Mouse (Mus musculus) lung, postnatal 36 days (tissue): ENCODE results near the gene 9430038I01Rik.
A peak's percentile ranks its signal among the peaks of the same experiment; 100 is the strongest.
"Not testable (repeated sequence)": the region's sequence is repeated elsewhere in the genome, so short reads cannot be mapped to it uniquely, and the experiment has no call there.

Source experiments
- DNase-seq: peaks from one replicate; pipeline ENCODE4 v3.0.0; 2022; ENCODE audit warnings: mixed read lengths

Gene 9430038I01Rik

DNA sequence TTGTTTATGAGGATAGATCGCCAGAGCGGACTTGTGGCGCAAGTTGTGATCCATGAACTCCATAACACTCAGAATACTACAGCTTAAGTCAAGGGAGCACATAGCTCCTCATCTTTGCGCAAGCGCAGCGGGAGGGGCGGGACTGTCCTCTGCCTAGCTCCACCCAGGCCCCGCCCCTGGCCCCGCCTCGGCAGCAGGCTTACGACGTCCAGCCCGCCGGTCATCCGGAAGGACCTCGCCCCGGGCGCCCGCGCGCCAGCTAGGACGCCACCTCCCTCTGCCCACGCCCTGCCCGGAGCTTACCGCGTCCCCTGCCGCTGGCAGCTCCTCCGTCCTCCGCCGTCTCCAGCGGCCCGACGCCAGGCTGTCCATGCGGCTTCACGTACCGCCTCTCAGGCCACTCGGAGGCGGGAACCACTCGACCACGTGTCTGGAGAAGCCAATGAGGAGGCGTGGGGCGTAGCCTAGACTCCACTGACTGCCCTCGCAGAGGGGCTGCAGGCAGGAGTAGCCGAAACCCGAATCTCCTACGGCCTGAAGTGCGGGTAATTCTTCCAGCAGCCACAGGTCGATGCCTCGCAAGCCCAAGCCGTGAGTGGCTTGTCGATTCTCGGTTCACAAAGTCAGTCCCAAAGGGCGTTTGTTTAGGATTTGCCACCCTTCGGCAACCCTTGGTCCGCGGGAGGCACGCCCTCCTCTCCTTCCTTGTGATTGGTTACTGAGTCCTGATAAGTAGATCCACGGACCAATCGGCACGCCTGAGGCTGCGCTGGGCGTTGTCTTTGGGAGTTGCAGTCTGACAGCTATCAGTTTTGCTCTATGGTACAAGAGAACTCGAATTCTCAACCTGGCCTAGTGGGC, at the start of gene 9430038I01Rik:
TSS of gene 9430038I01Rik (minus strand) at position 426 of the 861 bp plus-strand sequence.
- DNase-seq = peak; percentile 98

DNA sequence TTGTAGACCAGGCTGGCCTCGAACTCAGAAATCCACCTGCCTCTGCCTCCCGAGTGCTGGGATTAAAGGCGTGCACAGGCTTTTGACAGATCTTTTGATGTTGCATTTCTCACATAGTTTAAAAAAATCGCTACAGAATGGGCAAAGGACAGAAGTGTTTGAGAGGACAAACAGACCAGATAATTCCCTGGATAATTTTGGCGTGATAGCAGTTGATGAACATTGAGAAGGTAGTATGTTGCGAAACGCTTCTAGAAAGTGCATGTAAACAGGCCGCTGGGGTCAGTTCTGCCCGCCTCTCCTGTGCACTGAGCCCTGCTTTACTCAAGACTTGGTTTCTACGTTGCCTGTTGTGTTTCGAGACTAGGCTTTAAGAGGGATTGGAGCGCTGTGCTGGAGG, 34.8 kb upstream of the 9430038I01Rik start:
- DNase-seq = no peak

DNA sequence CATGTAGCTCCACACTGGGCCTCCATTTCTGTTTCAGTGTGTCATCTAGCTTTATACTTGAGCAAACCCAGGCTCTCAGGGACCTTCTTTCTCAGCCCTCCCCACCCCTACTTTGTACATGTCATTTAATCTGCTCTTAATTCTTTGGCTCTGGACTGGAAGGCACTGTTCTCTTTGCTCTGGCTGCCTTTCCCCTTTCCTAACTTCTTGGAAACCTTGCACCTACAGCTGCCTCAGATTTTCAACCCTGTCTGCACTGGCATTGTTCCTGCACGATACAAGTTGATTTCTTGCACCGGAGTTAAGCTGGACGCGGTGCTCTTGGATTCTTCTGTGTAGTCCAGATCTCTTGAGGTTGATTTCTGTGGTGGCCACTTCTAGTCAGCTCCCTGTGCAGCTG, 32.4 kb upstream of the 9430038I01Rik start:
- DNase-seq = no peak

DNA sequence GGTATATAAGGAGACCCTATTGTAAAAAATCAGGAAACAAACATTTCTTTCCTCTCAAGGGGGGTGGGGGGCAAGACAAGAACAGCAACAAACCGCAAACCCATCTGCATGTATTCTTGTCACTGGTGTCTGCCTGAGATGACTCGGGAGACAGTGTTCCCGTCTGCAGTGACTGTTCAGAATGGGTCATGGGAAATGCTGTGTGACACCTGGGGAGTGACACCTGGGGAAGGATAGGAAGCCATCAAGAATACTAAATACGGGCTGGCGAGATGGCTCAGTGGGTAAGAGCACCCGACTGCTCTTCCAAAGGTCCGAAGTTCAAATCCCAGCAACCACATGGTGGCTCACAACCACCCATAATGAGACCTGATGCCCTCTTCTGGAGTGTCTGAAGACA, 28.4 kb upstream of the 9430038I01Rik start:
- DNase-seq = not testable (repeated sequence)

DNA sequence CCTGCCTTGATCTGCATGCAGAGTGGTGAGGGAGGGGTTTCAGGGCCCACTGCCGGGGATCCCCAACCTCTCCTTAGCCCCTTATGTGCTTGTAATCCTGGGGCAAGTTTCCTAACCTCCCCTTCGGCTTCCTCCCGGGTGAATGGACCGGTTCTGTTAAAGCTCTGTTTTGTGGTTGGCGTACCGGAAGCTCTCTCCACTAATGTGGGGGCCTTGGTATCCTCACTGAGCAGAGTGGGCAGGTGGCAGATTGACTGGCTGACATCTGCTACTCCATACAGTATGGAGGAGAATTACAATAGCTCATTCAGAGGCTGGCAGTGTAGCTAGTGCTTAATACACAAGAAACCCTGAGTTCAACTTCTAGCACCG, 27.6 kb upstream of the 9430038I01Rik start:
- DNase-seq = peak; percentile 7

DNA sequence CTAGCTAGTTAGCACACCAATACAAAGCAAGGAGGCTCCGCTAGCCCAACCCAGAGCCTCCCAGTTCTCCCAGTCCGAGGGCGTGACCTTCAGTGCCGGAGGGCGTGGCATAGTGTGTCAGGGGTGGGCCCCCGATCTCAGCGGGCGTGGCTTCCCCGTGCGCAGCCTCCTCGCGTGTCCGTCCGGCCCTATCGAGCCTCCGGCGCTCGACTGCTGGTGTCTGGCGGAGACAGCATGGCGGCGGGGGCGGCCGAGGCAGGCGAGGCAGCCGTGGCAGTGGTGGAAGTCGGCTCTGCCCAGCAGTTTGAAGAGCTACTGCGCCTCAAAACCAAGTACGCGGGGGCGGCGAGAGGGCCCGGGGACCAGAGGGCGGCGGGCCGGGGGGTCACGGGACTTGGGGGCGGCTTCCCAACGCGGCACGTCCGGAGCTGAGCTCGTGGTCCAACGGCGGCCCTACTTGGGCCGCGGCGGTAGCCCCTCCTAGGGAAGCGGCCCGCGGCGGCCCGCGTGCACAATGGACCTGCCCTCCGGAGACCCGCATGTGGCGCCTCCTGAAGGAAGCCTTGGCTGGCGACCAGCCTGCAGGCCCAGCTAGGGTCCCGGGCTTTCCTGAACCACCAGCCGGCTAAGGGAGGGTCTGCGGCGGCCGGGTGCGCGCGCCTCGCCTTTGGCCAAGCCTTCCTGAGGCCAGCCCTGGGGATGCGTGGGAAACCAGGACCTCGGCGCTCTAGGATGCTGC, 27.0 kb upstream of the 9430038I01Rik start, which contains the start of gene Glrx3:
TSS of gene Glrx3 (plus strand) at position 175 of the 739 bp plus-strand sequence.
- peak; percentile 98 for DNase-seq

DNA sequence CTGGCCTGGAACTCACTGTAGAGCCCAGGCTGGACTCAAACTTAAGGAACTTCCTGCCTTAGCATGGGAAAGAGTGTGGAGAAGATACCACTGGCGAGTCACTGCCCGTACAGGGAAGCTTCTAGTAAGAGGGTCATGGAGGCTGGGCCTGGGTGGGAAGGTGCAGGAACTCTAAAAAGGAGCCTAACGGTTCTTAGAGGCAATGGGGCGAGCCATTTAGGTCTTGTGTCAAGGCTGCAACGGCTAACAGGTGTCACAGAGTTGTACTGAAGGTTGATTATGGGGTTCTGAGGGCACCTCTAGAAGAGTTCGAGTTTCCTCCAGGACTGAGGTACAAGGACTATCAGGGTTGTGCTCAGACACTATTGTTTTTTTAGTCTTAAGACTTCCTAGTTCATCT, 26.3 kb upstream of the 9430038I01Rik start:
- DNase-seq = no peak

DNA sequence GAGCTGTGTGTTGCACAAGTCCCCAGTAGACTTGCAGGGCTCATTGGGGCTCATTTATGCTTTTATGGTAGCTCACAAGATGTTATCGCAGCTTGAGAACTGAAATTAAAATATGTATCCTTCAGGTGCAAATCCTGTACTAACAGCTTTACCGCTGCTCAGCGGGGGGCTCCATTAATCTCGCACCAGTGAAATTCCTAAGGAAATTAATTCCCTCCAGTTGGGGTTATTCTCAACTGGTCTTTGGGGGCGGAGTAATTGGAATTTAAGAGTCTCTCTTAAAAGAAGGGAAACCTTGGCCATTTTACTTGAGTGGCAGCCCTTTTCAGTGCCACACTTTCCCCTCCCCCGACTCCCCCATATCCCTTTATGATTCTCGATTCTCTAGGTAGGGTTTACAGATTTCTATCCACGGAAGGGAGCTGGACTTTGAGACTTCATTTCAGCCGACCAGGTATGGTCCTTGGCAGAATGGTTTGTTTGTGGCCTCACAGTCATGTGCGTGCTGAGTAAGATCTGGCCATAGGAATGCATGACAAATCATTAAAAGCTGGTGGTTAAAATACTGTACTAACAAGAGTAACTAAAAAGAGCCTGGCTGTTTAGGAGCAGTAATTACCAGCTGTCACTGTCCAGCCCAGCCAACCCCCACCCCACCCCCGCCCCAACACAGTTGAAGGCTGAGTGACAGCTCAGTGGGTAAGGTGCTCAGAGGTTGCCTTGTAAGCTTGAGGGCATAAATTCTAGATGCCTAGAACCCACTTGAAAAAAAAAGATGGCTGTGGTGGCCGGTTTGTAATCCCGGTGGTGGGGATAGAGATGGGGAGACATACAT, 21.4 kb upstream of the 9430038I01Rik start:
- DNase-seq = no peak

DNA sequence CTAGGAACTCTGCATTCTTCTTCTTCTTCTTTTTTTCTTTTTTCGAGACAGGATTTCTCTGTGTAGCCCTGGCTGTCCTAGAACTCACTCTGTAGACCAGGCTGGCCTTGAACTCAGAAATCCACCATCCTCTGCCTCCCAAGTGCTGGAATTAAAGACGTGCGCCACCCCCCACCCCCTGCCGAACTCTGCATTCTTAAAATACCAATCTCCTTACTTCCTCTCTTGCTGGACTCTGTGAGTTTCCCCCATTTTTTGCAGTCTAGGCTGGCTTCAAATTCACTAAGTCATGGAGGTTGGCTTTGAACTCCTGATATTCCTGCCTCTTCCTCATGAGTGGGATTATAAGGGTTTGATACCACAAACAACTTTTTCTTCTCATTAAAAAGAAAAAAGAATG, 16.1 kb upstream of the 9430038I01Rik start:
- DNase-seq = no peak

DNA sequence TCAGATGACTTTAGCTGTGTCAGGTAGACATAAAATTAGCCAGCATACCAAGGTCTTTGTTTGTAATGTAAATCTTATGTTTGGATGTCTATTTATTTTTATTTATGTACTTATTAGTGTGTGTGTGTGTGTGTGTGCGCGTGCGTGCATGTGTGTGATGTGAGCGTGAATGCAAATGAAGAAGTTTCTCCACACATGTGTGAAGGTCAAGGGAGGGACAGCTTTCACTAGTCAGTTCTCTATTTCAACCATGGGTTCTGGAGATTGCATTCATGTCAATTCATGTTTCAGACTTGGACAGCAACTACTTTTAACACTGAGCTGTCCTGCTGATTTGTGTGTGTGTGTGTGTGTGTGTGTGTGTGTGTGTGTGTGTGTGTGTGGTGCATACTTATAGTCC, 10.7 kb upstream of the 9430038I01Rik start:
- DNase-seq = no peak

DNA sequence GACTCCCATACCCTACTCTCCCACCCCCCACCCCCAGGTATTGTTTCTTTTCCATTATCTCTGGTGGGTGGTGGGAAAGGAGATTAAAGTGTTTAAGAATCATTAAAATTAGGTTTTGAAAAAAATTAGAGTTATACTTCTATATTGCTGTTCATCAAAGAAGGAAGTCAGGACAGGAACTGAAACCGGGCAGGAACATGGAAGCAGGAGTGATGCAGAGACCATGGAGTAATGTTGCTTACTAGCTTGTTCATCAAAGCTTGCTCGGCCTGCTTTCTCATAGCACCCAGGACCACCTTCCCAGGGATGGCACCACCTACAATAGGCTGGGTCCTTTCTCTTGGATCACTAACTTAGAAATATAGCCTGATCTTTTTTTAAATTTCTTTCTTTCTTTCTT, 10.0 kb upstream of the 9430038I01Rik start:
- DNase-seq = peak; percentile 16

DNA sequence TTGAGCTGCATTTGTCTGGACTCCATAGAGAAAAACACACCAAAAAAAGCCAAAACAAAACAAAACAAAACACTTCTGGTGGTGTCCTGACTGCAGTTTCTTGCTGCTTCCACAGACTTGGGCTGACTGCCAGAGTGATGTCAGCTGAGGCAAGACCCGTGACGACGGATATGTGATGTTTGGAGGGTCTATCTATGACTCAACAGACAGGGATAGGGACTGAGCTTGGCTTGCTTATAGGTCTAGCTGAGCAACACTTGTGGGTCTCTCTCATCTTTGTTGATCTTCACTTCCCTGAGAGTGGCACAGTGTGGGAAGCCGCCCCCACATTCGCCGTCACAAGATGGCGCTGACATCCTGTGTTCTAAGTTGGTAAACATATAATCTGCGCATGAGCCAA, 4.1 kb upstream of the 9430038I01Rik start:
- DNase-seq = no peak

DNA sequence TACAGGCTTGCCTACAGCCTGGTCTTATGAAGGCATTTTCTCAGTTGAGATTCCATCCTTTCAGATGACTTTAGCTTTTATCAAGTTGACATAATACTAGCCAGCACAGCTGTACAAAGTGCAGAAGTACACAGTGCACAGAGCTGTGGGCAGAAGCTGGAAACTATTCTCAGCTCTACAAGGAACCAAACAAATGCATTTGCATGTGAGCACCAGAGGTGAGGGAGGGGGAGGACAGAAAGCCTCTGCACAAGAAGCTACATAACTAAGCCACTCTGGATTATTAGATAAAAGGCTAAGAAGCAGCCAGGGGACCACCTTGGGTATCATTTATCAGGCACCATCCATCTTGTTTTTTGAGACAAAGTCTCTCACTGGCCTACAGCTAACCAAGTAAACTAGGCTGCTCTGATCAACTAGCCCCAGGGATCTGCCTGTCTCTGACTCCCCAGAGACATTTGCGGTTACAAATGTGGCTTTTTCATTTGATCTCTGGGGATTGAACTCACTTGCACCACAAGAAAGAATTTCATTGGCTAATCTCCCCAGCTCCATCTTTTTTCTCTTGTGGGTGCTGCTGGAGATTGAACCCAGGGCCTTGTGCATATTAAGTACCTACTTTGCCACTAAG, 3.0 kb downstream of the 9430038I01Rik start:
- DNase-seq = no peak

DNA sequence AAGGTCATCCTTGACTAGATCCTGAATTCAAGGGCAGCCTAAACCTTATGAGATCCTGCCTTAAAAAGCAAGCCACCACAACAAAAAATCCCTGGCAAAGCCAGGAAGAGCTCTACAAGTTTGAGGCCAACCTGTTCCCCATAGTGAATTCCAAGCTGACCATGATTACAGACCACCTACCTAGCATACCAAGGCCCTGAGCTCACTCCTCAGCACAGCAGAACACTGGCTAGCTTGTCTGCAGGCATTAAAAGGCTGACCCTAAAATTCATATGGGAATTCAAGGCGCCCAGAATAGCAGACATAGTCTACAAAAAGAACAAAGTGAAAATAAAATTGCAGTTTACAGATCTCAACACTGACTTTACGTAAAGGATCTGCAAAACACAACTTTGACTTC, 6.4 kb downstream of the 9430038I01Rik start:
- DNase-seq = no peak

DNA sequence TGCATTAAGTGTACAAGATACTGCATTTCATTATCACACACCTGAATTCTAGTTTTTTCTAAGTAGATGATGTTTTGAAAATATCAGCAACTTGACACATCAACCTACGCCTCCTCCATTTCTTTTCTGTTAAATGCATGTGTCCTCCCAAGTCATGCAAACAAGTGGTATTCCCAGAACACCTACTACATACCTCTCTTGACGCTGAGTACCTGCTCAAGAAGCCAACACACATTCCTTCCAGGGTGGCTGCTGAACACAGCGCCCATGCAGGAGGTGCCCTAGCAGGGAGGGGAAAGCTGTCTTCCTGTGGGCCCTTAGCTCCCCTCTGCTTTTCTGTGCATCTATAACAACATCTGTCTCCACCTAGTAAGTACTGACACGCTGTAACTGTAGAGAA, 11.6 kb downstream of the 9430038I01Rik start:
- peak; percentile 53 for DNase-seq

DNA sequence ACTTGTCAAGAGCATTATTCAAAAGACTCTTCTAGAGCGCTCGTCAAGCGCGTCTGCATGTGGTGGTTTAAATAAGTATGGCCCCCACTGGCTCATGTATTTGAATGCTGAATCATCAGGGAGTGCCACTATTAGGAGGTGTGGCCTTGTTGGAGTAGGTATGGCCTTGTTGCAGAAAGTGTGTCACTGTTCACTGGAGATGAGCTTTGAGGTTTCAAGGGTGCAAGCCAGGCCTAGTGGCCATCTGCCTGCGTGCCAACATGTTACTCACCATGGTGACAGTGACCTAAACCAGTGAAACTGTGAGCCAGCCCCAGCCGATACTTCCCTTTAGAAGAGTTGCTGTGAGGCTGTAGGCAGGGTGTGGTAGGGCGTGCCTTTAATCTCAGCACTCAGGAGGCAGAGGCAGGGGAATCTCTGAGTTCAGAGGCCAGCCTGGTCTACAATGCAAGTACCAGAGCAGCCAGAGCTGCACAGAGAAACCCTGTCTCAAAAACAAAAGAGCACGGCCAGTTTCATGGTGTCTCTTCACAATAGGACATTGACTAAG, 13.1 kb downstream of the 9430038I01Rik start:
- DNase-seq = no peak

DNA sequence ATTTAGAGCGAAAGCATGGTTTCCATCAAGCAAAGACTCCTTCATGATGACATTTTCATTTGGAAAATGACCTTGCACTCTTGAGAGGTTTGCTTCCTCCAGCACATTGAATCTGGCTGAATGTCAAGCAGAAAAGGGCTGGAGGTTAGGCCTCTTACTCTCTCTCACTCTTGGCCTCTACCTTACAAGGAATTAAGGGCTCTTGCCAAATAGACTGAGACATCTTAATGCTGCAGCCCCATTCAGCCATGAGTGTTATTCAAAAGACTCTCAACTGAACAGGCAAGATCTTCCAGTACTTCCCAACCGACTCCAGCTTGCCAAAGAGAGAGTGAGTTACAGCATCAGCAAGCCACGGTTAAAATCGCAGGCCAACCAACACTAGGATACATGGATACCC, 15.1 kb downstream of the 9430038I01Rik start:
- peak; percentile 56 for DNase-seq

DNA sequence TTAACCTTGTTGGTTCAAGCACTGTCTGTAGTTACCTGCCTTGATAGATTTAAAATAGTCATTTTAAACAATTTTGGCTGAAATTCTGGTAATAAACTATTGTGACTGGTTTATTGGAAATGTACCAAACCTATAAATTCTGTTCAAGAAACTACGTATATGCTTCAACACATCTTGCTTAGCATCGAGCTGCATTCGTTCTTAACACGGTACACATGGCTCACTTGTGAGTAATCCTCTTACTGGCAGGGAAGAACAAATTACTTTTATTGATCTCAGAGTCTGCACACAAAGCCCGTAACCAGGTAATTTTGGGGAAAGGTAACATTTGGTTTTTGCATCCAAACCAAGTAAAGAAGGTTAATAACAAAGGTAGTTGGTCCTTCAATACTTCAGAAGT, 22.7 kb downstream of the 9430038I01Rik start:
- no peak for DNase-seq

DNA sequence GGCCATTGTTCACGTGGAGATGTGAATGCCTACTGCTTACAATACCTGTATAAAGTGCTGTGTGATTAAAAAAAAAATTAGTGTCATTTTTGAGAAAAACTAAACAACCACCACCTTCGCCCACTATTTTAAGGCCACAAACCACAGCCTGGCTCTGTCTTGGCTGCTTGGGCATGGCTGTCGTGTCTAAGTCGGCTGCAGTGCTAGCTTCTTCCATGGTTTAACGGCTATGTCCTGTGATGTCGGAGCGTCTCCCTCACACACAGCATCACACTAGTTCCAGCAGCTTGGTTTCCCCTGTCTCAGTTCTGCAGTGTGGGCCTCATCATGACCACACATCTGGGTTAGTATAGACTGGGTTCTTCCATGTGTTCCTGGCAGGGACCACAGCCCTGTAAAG, 35.6 kb downstream of the 9430038I01Rik start:
- no peak for DNase-seq

DNA sequence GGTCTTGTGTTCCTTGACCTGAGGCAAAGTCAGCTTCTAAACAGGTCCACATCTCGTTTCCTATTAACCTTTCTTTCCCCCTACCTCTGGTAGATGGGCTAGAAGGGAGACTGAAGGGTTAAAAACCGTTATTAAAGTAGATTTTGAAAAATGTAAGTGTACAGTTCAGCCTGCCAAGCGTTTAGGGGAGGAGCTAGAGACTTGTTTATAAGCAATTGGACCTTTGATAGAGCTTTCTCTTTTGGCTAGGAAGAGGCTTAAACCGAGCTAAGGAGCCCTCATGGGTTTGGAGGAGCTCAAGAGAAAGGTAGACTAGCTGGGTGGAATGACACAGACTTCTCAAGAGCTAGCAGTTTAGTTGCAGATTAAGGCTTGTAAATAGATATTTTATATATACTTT, 38.8 kb downstream of the 9430038I01Rik start:
- no peak for DNase-seq

DNA sequence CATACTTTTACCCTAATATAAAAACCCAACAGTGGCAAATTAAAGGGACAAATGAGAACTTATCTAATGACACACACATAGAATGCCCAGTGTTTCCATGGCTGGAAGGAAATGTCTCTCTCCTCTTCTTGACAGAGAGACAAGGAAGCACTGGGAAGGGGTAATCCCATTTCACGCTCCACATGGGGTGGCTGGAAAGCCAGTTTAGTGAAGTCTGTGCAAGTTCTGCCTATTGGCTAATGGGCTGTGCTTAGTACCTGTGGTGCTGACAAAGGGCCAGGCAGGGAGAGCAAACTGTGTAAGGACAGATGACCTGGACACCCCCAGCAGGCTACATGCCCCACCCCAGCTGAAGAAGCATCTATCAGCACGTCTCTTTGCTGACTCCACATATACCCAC, 40.4 kb downstream of the 9430038I01Rik start:
- DNase-seq = no peak

DNA sequence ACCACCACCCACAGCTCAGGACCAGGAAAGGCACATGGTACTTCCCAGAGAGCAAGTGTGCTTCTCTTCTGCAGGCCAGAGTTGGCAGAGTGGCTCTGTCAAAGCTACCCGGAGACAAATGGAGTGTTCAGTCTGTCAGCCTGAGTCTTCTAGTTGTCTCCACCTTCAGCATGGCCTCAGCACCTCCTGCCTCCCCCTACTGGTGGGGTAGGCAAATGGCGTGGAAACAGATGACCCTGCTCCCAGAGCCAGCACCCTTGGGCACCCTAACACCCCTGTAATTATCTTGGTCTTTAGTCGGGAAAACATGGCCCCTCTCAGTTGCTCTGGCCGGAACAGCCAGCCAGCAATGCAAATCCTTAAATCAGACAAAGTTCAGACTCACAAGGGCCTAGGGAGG, 43.8 kb downstream of the 9430038I01Rik start:
- no peak for DNase-seq
